Mouse (Mus musculus): ENCODE data around the gene Zdhhc6. TPM values are rescaled to one million over a fixed set of nuclear protein-coding genes. Genes with fewer than 3 reads are reported as not detected.

Gene Zdhhc6
- total RNA-seq, 4 experiments from 2014 or later, result 19.7 to 20.5 (median 20.2) TPM

Other genes with a start within 250 kb of the Zdhhc6 start
- 100 to 1,000 TPM; 170 to 216 (median 189) TPM for gene Gpam, start 188.8 kb downstream of the Zdhhc6 start, total RNA-seq (2022)
- gene Tectb, start 135.3 kb downstream of the Zdhhc6 start, total RNA-seq (2022), result under 1 TPM; 0.14 to 0.41 (median 0.29) TPM
- gene Gucy2g, start 74.8 kb downstream of the Zdhhc6 start, total RNA-seq (2022), result not detected
- gene Acsl5, start 64.1 kb downstream of the Zdhhc6 start, total RNA-seq (2022), result 10 to 100 TPM; 10.8 to 12.4 (median 11.5) TPM
- 10 to 100 TPM; 15.7 to 19.5 (median 17.5) TPM for gene Vti1a, start 263 bp upstream of the Zdhhc6 start, total RNA-seq (2022)

Data from heart, adult 8-10 months (tissue).